Mouse (Mus musculus) heart, postnatal 36 days (tissue): Measurements from ENCODE around the gene Agmat. TPM values are rescaled to one million over a fixed set of nuclear protein-coding genes. Genes with fewer than 3 reads are reported as not detected.

Source experiments
- DNase-seq, 2 experiments: peaks; one replicate each; pipeline ENCODE4 v3.0.0; 2021 to 2022
- intact Hi-C: fragments of 180-260 bp; cut with DNase I; formaldehyde crosslinking; loops from one replicate; pipeline ENCODE4 v1.15.1; 2025
- total RNA-seq, 2 experiments: library from RNA; stranded (reverse); gene quantifications; 2 replicates each; pipeline ENCODE4 v1.2.3; 2021

Gene Agmat
- total RNA-seq = under 1 TPM in 1 of 2 experiments, not detected in 1; 0.19 TPM

GRCm38 (mm10) chr4:141746578-141747346 lies at the start of gene Agmat:
Gene Agmat (plus strand): TSS chr4:141746672.
- intact Hi-C loops = no loop called here
- no peak for DNase-seq

- no peak for DNase-seq
- intact Hi-C loops = no loop called here
These were observed 41.8 kb upstream of the Agmat start for GRCm38 (mm10) chr4:141704625-141705024.

- intact Hi-C loops = no loop called here
- DNase-seq = no peak
These were observed 41.1 kb upstream of the Agmat start for GRCm38 (mm10) chr4:141705331-141705730.

- intact Hi-C loops = no loop called here
These were observed 38.5 kb upstream of the Agmat start for GRCm38 (mm10) chr4:141708005-141708404.

GRCm38 (mm10) chr4:141708971-141709370 lies 37.5 kb upstream of the Agmat start:
- intact Hi-C loops = no loop called here
- DNase-seq = no peak

More at GRCm38 (mm10) chr4:141708005-141708404, 38.5 kb upstream of the Agmat start:
- no peak for DNase-seq

- intact Hi-C loops = no loop called here
- DNase-seq = no peak
These were observed 35.2 kb upstream of the Agmat start for GRCm38 (mm10) chr4:141711250-141711649.

- DNase-seq = no peak
These were observed 32.8 kb upstream of the Agmat start for GRCm38 (mm10) chr4:141713598-141714142.

GRCm38 (mm10) chr4:141715027-141715426 lies 31.4 kb upstream of the Agmat start:
- intact Hi-C loops = no loop called here
- DNase-seq = no peak

More at GRCm38 (mm10) chr4:141713598-141714142, 32.8 kb upstream of the Agmat start:
- intact Hi-C loops = no loop called here

- intact Hi-C loops = no loop called here
- DNase-seq = no peak
These were observed 28.8 kb upstream of the Agmat start for GRCm38 (mm10) chr4:141717633-141718032.

GRCm38 (mm10) chr4:141719304-141719703 lies 27.2 kb upstream of the Agmat start:
- DNase-seq = no peak
- intact Hi-C loops = no loop called here

GRCm38 (mm10) chr4:141720761-141721523 lies 25.5 kb upstream of the Agmat start:
- no peak for DNase-seq
- intact Hi-C loops = loop anchor here (5.0 kb wide), 2 partner anchors 46 to 66 kb away; no protein-coding TSS in a partner anchor

- DNase-seq = no peak
- intact Hi-C loops = loop anchor here (2.0 to 5.0 kb wide), 3 partner anchors 45 to 65 kb away; no protein-coding TSS in a partner anchor
These were observed 24.5 kb upstream of the Agmat start for GRCm38 (mm10) chr4:141721961-141722360.

GRCm38 (mm10) chr4:141722731-141723672 lies 23.5 kb upstream of the Agmat start, which contains the start of gene Ddi2:
Gene Ddi2 (minus strand): TSS chr4:141723419.
- intact Hi-C loops = loop anchor here (2.0 to 5.0 kb wide), 3 partner anchors 44 to 64 kb away; no protein-coding TSS in a partner anchor
- DNase-seq = peak; percentile 92 to 94

- no peak for DNase-seq
- intact Hi-C loops = loop anchor here (2.0 to 5.0 kb wide), 3 partner anchors 44 to 64 kb away; no protein-coding TSS in a partner anchor
These were observed 22.8 kb upstream of the Agmat start for GRCm38 (mm10) chr4:141723673-141724068.

GRCm38 (mm10) chr4:141724594-141724993 lies 21.9 kb upstream of the Agmat start:
- intact Hi-C loops = loop anchor here (5.0 kb wide), 2 partner anchors 43 to 63 kb away; no protein-coding TSS in a partner anchor

GRCm38 (mm10) chr4:141725277-141725676 lies 21.2 kb upstream of the Agmat start:
- intact Hi-C loops = no loop called here
- no peak for DNase-seq

More at GRCm38 (mm10) chr4:141724594-141724993, 21.9 kb upstream of the Agmat start:
- DNase-seq = no peak

GRCm38 (mm10) chr4:141725738-141726137 lies 20.7 kb upstream of the Agmat start:
- no peak for DNase-seq
- intact Hi-C loops = no loop called here

GRCm38 (mm10) chr4:141729266-141729665 lies 17.2 kb upstream of the Agmat start:
- intact Hi-C loops = no loop called here

GRCm38 (mm10) chr4:141730401-141730800 lies 16.1 kb upstream of the Agmat start:
- DNase-seq = no peak
- intact Hi-C loops = no loop called here

More at GRCm38 (mm10) chr4:141729266-141729665, 17.2 kb upstream of the Agmat start:
- no peak for DNase-seq

- DNase-seq = no peak
- intact Hi-C loops = no loop called here
These were observed 14.7 kb upstream of the Agmat start for GRCm38 (mm10) chr4:141731766-141732165.
